In genomic region chr10:74924274-74924673, GRCm38 (mm10) we compare ENCODE assay signal across 20 mouse cellular contexts. TPM values are rescaled to one million over a fixed set of nuclear protein-coding genes. Genes with fewer than 3 reads are reported as not detected.
"Had no signal": no experiment of that assay in that cellular context is flagged by ENCODE, and none has a peak within 500 bp of the region (broad histone marks: within the 10 kb centered on the region; RNA-seq: fewer than 3 reads in every experiment).

No protein-coding gene starts in this region.

- H3K4me2 ChIP-seq: lung, embryonic 14.5 days; midbrain, embryonic 12.5 days; neural tube, embryonic 13.5 days; neural tube, embryonic 15.5 days had no signal

- ATAC-seq: midbrain, embryonic 16.5 days had no signal

- H3K36me3 ChIP-seq: midbrain, embryonic 10.5 days; midbrain, embryonic 12.5 days; neural tube, embryonic 13.5 days; neural tube, embryonic 15.5 days had no signal

- H3K9ac ChIP-seq: lung, embryonic 14.5 days; midbrain, embryonic 12.5 days; neural tube, embryonic 13.5 days; neural tube, embryonic 15.5 days had no signal

- H3K27ac ChIP-seq: midbrain, embryonic 10.5 days; midbrain, embryonic 12.5 days; neural tube, embryonic 13.5 days; neural tube, embryonic 15.5 days had no signal

- DNase-seq: lung, adult 18-20 months; lung, embryonic 14.5 days; lung, postnatal 10 days; lung, postnatal 4 days; midbrain, embryonic 14.5 days; retina, postnatal 1 day; right cerebral cortex, adult 18-20 months; right cerebral cortex, postnatal 25 days; right cerebral cortex, postnatal 4 days; spleen, adult 18-20 months; thymus, adult 18-20 months; thymus, postnatal 14 days; thymus, postnatal 36 days had no signal

- H3K27me3 ChIP-seq: neural tube, embryonic 13.5 days had no signal

- H3K4me3 ChIP-seq: midbrain, embryonic 10.5 days; midbrain, embryonic 12.5 days; myocyte; neural tube, embryonic 13.5 days; neural tube, embryonic 15.5 days had no signal

- H3K9me3 ChIP-seq: midbrain, embryonic 10.5 days; midbrain, embryonic 12.5 days; neural tube, embryonic 13.5 days; neural tube, embryonic 15.5 days had no signal

RNA-seq across cellular contexts. Expression of gene Gnaz, which starts 42.7 kb away (rescaled TPM):
- total RNA-seq: megakaryocyte-erythroid progenitor cell, adult 5-6 weeks had no signal
